Mouse (Mus musculus) midbrain, postnatal 0 days (tissue): ENCODE data around the gene Cyp2u1. TPM values are rescaled to one million over a fixed set of nuclear protein-coding genes. Genes with fewer than 3 reads are reported as not detected.

ENCODE experiments used
- ATAC-seq: fragments of 200-750 bp; cut with Nextera tagmentation; 2 replicates; pipeline ENCODE4 v1.8.0; 2017; ENCODE audit warnings: moderate number of reproducible peaks, mild to moderate bottlenecking, moderate TSS enrichment, moderate library complexity; ENCODE audit not compliant: low FRiP score
- DNase-seq: peaks from one replicate; pipeline ENCODE4 v3.0.0-alpha.2; 2015; ENCODE audit warnings: low spot score
- H3K27ac ChIP-seq: fragments of 300-500 bp; sonication (generic); 2 replicates; pipeline ENCODE4 v1.5.1; 2014; ENCODE audit warnings: low read depth, mild to moderate bottlenecking, low read length, mixed read lengths
- H3K27me3 ChIP-seq: fragments of 300-500 bp; sonication (generic); 2 replicates; pipeline ENCODE4 v1.6.1; 2014; ENCODE audit warnings: low read length, control low read depth, mixed read lengths; ENCODE audit not compliant: insufficient read depth
- H3K36me3 ChIP-seq: fragments of 300-500 bp; sonication (generic); 2 replicates; pipeline ENCODE4 v1.6.1; 2014; ENCODE audit warnings: low read length, control low read depth, mixed read lengths; ENCODE audit not compliant: insufficient read depth
- H3K4me1 ChIP-seq: fragments of 300-500 bp; sonication (generic); 2 replicates; pipeline ENCODE4 v1.6.1; 2014; ENCODE audit warnings: mild to moderate bottlenecking, control low read depth, antibody characterized with exemption, low read length, mixed read lengths; ENCODE audit not compliant: insufficient read depth
- H3K4me2 ChIP-seq: fragments of 300-500 bp; sonication (generic); 2 replicates; pipeline ENCODE4 v1.6.1; 2014; ENCODE audit warnings: low read depth, mild to moderate bottlenecking, low read length, mixed read lengths; ENCODE audit not compliant: poor library complexity, severe bottlenecking
- H3K4me3 ChIP-seq: fragments of 300-500 bp; sonication (generic); 2 replicates; pipeline ENCODE4 v1.5.1; 2014; ENCODE audit warnings: low read depth, mild to moderate bottlenecking, low read length, moderate library complexity
- H3K9ac ChIP-seq: fragments of 300-500 bp; sonication (generic); replicated peaks from 2 replicates; pipeline ENCODE4 v1.6.1; 2014; ENCODE audit warnings: mild to moderate bottlenecking, low read length, moderate library complexity, mixed read lengths; ENCODE audit not compliant: poor library complexity, severe bottlenecking
- H3K9me3 ChIP-seq: fragments of 300-500 bp; sonication (generic); 2 replicates; pipeline ENCODE4 v1.6.1; 2016; ENCODE audit warnings: low read length, control low read depth
- CTCF ChIP-seq: IDR thresholded peaks from 2 replicates; pipeline ENCODE4 v1.5.1; 2016; ENCODE audit warnings: antibody characterized with exemption, mild to moderate bottlenecking
- WGBS: fragments of 180-500 bp; shearing (Covaris S2); extraction: QIAGEN DNeasy Blood & Tissue Kit; methylation state at CpG from one replicate; pipeline ENCODE4 v1.1.7; 2014; 5-methylcytosine and 5-hydroxymethylcytosine counted together
- polyA plus RNA-seq: library from polyadenylated mRNA; unstranded; fragments of >200 nt; fragmentation: Nextera tagmentation; extraction: Ambion mirVana; gene quantifications from 2 replicates; pipeline ENCODE4 v1.2.1, GENCODE M21; 2015
- total RNA-seq: library from RNA; depleted of rRNA; stranded (reverse); fragments of >200 nt; gene quantifications from 2 replicates; pipeline ENCODE4 v1.2.3, GENCODE M21; 2014

The Cyp2u1 gene
- total and polyA plus RNA-seq, 2 experiments from 2014 or later: 14.3 to 15.2 TPM

DNA sequence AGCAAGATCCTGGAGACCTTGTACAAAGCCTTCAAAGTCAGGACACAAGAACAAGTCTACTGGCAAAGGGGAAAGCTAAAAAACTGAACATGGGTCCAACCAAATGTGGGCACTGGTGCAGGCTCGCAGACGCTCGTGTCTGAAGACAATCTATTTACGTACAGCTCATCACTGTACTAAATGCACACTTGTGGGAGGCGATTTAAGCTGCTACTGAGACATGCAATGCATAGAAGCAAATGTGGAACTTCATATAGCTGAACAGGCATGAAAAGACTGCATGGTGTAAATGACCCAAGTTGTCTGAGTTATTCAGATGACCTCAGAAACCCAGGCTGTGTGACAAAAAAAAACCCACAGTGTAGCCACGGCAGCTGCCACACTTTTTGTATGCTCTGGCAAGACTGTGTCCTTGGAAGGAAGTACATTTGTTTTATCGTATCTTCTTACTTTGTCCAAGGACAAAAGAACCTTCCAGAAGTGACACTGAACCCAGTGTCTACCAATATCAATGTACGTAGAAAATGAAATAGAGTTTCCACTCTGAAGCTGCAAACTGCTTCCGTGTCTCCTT lies 43.5 kb downstream of the Cyp2u1 start:
- no peaks in the 10 kb centered on the region for H3K27me3 ChIP-seq
- no peak overlapping the region for H3K9ac ChIP-seq
- WGBS: 94% methylated on average over 9 of the region's 9 CpGs
- DNase-seq (no peak), ATAC-seq (no peak)
- no peaks in the 10 kb centered on the region for H3K36me3 ChIP-seq
- H3K4me3 ChIP-seq: no peak overlapping the region
- no peak overlapping the region for H3K27ac ChIP-seq
- TF ChIP-seq CTCF: no peak
- no peaks in the 10 kb centered on the region for H3K4me1 ChIP-seq
- no peak overlapping the region for H3K4me2 ChIP-seq
- no peaks in the 10 kb centered on the region for H3K9me3 ChIP-seq

DNA sequence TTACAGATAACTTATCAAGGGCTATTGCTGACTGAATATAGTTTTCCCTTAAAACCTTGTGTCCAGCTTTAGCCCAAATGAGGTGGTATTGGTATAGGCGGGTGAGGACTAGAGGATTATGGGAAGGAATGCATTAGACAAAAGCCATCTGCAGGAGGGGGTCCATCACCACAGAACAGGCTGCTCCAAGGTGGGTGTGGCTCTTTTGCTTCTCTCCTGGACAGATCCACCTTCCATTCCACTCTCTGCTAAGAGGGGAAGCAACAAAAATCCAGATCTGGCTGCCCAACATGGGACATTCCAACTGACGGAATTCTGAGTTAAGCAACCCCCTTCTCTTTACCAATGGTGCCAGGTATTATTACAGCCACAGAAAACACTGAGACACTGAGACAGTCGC lies 44.1 kb downstream of the Cyp2u1 start:
- no peak overlapping the region for H3K9ac ChIP-seq
- no peak for ATAC-seq
- H3K4me3 ChIP-seq: no peak overlapping the region
- 83% methylated on average over 3 of the region's 3 CpGs for WGBS
- DNase-seq: no peak
- H3K36me3 ChIP-seq: no peaks in the 10 kb centered on the region
- no peak overlapping the region for H3K4me2 ChIP-seq
- no peaks in the 10 kb centered on the region for H3K9me3 ChIP-seq
- TF ChIP-seq CTCF: no peak
- H3K27me3 ChIP-seq: no peaks in the 10 kb centered on the region
- no peak overlapping the region for H3K27ac ChIP-seq
- H3K4me1 ChIP-seq: no peaks in the 10 kb centered on the region

DNA sequence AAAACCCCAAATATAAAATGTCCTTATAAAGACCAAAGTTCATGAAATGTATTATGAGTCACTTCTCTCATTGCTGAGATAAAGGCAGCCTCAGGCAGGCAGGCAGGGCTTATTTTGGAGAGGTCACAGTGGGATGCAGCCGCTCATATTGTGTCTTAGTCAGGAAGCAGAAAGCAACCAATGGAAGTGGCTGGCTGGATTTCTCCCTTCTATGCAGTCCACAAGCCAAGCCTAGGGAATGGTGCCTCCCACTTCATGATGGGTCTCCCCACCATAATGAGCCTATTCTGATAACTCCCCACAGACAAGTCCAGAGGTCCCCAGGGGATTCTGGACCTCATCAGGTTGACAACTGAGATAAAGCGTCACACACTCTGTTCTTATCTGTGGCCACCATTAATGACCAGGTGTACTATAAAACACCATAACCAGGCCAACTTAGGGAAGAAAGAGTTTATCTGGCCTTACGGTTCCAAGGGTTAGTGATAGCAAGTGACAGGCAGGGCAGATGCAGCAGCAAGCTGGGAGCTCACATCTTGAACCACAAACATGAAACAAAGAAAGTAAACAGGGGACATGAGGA lies 47.5 kb downstream of the Cyp2u1 start:
- no peak overlapping the region for H3K9ac ChIP-seq
- no peak overlapping the region for H3K4me2 ChIP-seq
- no peaks in the 10 kb centered on the region for H3K4me1 ChIP-seq
- no peak overlapping the region for H3K4me3 ChIP-seq
- TF ChIP-seq CTCF: no peak
- no peaks in the 10 kb centered on the region for H3K9me3 ChIP-seq
- no peaks in the 10 kb centered on the region for H3K36me3 ChIP-seq
- no peak for DNase-seq
- H3K27me3 ChIP-seq: no peaks in the 10 kb centered on the region
- no peak for ATAC-seq
- WGBS: 97% methylated on average over 3 of the region's 3 CpGs
- H3K27ac ChIP-seq: no peak overlapping the region

DNA sequence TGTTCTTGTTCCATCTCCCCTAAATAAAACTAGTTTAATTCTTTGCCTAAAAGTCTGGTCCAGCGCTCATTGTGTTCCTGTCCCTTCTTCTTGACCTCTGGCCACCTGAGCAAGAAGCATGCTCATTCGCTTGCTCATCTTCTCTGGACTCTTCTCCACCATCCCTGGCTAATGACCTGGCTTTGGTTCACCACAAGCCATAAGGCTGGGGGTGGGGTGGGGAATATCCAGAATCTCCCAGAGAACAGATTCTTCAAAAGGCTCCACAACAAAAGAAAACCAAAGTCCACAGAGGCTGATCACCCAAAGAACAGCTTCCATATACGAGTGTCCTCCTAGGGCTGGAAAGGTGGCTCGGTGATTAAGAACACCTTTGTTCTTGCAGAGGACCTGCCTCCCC lies 48.0 kb downstream of the Cyp2u1 start:
- no peaks in the 10 kb centered on the region for H3K36me3 ChIP-seq
- DNase-seq (no peak), ATAC-seq (no peak)
- 96% methylated on average over 4 of the region's 4 CpGs for WGBS
- no peak overlapping the region for H3K4me3 ChIP-seq
- no peak overlapping the region for H3K9ac ChIP-seq
- H3K4me2 ChIP-seq: no peak overlapping the region
- TF ChIP-seq CTCF: no peak
- no peaks in the 10 kb centered on the region for H3K9me3 ChIP-seq
- H3K27me3 ChIP-seq: no peaks in the 10 kb centered on the region
- H3K27ac ChIP-seq: no peak overlapping the region
- no peaks in the 10 kb centered on the region for H3K4me1 ChIP-seq

DNA sequence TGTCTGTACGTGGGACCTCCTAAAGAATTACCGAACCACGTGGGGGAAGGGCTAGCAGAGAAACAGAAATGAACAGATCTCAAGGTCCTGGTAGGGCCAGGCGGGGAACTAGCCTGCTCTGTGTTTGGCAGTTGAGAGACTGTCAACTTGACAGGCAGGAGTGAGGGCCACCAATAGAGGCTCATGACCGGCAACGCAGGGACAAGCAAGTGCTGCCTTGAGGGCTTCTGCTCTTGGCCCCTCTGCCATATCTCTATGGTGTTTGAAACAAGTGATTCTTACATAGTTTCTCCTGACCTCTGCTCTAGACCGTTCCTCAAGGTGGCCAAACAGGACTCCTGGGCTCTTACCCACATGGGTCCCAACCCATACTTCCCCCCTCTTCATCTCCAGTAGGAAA lies 51.4 kb downstream of the Cyp2u1 start:
- Histone ChIP-seq H3K36me3 (no peaks in the 10 kb centered on the region), H3K4me3 (no peak overlapping the region), H3K27me3 (no peaks in the 10 kb centered on the region), H3K9ac (no peak overlapping the region), H3K27ac (no peak overlapping the region), H3K4me1 (no peaks in the 10 kb centered on the region), H3K4me2 (no peak overlapping the region), H3K9me3 (no peaks in the 10 kb centered on the region)
- no peak for DNase-seq
- TF ChIP-seq CTCF: no peak
- ATAC-seq: no peak
- WGBS: 95% methylated on average over 7 of the region's 7 CpGs

DNA sequence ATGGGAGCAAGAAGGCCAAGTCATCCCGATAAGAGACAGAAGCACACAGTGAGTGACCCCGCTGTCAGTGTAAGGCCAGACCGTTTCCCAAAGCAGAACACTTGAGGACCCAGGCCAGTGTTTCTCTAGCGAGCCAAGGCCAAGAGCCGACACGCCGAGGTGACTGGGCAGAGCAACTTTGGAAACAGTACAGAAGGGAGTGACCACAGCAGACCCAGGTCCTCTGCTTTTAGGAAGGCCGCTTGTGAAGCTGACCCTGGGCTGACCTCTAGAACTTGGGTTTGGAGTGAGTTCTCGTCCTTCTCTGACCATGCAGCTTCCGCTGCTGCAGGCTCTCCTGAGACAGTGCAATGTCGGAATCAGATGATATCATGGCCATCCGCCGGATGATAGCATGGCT lies 52.0 kb downstream of the Cyp2u1 start:
- ATAC-seq (no peak), DNase-seq (no peak)
- H3K9ac ChIP-seq: no peak overlapping the region
- 95% methylated on average over 13 of the region's 13 CpGs for WGBS
- no peaks in the 10 kb centered on the region for H3K9me3 ChIP-seq
- H3K36me3 ChIP-seq: no peaks in the 10 kb centered on the region
- H3K27me3 ChIP-seq: no peaks in the 10 kb centered on the region
- H3K4me3 ChIP-seq: no peak overlapping the region
- H3K4me1 ChIP-seq: no peaks in the 10 kb centered on the region
- no peak overlapping the region for H3K4me2 ChIP-seq
- H3K27ac ChIP-seq: no peak overlapping the region
- no peak for TF ChIP-seq CTCF
